Mouse (Mus musculus): ENCODE measurements around the gene 4930516K23Rik. TPM values are rescaled to one million over a fixed set of nuclear protein-coding genes. Genes with fewer than 3 reads are reported as not detected.

4930516K23Rik gene
- not detected in 2 replicates for polyA plus RNA-seq (2016; fragmentation: Nextera tagmentation; extraction: Ambion mirVana)

- Histone ChIP-seq H3K27me3 (ENCODE audit: insufficient read depth, poor library complexity, severe bottlenecking) (no peaks in the 10 kb centered on the region), H3K27ac (no peak within 1 kb of the TSS), H3K4me1 (no peaks in the 10 kb centered on the region), H3K4me3 (no peak within 1 kb of the TSS), H3K9me3 (no peaks in the 10 kb centered on the region), H3K36me3 (no peaks in the 10 kb centered on the region)
- WGBS: 47% methylated on average over 2 of the region's 2 CpGs
- DNase-seq (ENCODE audit: low spot score): no peak
These were observed at the start of gene 4930516K23Rik for GRCm38 (mm10) chr7:104061345-104061744. Gene 4930516K23Rik (minus strand): TSS chr7:104061445.

- H3K27ac ChIP-seq: no peak within 1 kb of the TSS
- H3K9me3 ChIP-seq: no peaks in the 10 kb centered on the region
- no peak within 1 kb of the TSS for H3K4me3 ChIP-seq
- H3K27me3 ChIP-seq (ENCODE audit: insufficient read depth, poor library complexity, severe bottlenecking): no peaks in the 10 kb centered on the region
- H3K4me1 ChIP-seq: no peaks in the 10 kb centered on the region
- DNase-seq (ENCODE audit: low spot score): no peak
- H3K36me3 ChIP-seq: no peaks in the 10 kb centered on the region
These were observed 43.4 kb upstream of the 4930516K23Rik start, which contains the start of gene Olfr646 for GRCm38 (mm10) chr7:104104757-104104972. Gene Olfr646 (plus strand): TSS chr7:104104873.

GRCm38 (mm10) chr7:104103913-104104756 lies 42.9 kb upstream of the 4930516K23Rik start:
- Histone ChIP-seq H3K27me3 (ENCODE audit: insufficient read depth, poor library complexity, severe bottlenecking) (no peaks in the 10 kb centered on the region), H3K9me3 (no peaks in the 10 kb centered on the region), H3K36me3 (no peaks in the 10 kb centered on the region), H3K27ac (no peak overlapping the region), H3K4me3 (no peak overlapping the region), H3K4me1 (no peaks in the 10 kb centered on the region)
- DNase-seq (ENCODE audit: low spot score): no peak
- WGBS: 62% methylated on average over 4 of the region's 4 CpGs

GRCm38 (mm10) chr7:104085365-104085764 lies 24.1 kb upstream of the 4930516K23Rik start, which contains the start of gene Olfr645:
Gene Olfr645 (minus strand): TSS chr7:104085465.
- DNase-seq (ENCODE audit: low spot score): no peak
- no peaks in the 10 kb centered on the region for H3K9me3 ChIP-seq
- H3K27me3 ChIP-seq (ENCODE audit: insufficient read depth, poor library complexity, severe bottlenecking): no peaks in the 10 kb centered on the region
- H3K27ac ChIP-seq: no peak within 1 kb of the TSS
- no peaks in the 10 kb centered on the region for H3K36me3 ChIP-seq
- no peaks in the 10 kb centered on the region for H3K4me1 ChIP-seq
- WGBS: 60% methylated on average over 1 of the region's 1 CpGs
- H3K4me3 ChIP-seq: no peak within 1 kb of the TSS

- H3K27me3 ChIP-seq (ENCODE audit: insufficient read depth, poor library complexity, severe bottlenecking): no peaks in the 10 kb centered on the region
- no peak within 1 kb of the TSS for H3K27ac ChIP-seq
- H3K4me3 ChIP-seq: no peak within 1 kb of the TSS
- no peak for DNase-seq (ENCODE audit: low spot score)
- H3K9me3 ChIP-seq: no peaks in the 10 kb centered on the region
- no peaks in the 10 kb centered on the region for H3K4me1 ChIP-seq
- no peaks in the 10 kb centered on the region for H3K36me3 ChIP-seq
- 70% methylated on average over 2 of the region's 2 CpGs for WGBS
These were observed 10.5 kb upstream of the 4930516K23Rik start, which contains the start of gene Olfr644 for GRCm38 (mm10) chr7:104071769-104072168. Gene Olfr644 (minus strand): TSS chr7:104071869.

GRCm38 (mm10) chr7:104059215-104059614 lies 2.0 kb downstream of the 4930516K23Rik start:
- no peak overlapping the region for H3K27ac ChIP-seq
- DNase-seq (ENCODE audit: low spot score): no peak
- 87% methylated on average over 1 of the region's 1 CpGs for WGBS
- H3K4me1 ChIP-seq: no peaks in the 10 kb centered on the region
- no peaks in the 10 kb centered on the region for H3K9me3 ChIP-seq
- no peaks in the 10 kb centered on the region for H3K27me3 ChIP-seq (ENCODE audit: insufficient read depth, poor library complexity, severe bottlenecking)
- H3K4me3 ChIP-seq: no peak overlapping the region
- no peaks in the 10 kb centered on the region for H3K36me3 ChIP-seq

GRCm38 (mm10) chr7:104052566-104052965 lies 8.7 kb downstream of the 4930516K23Rik start, which contains the start of gene Olfr642:
Gene Olfr642 (minus strand): TSS chr7:104052666.
- no peak within 1 kb of the TSS for H3K4me3 ChIP-seq
- no peaks in the 10 kb centered on the region for H3K27me3 ChIP-seq (ENCODE audit: insufficient read depth, poor library complexity, severe bottlenecking)
- no peaks in the 10 kb centered on the region for H3K36me3 ChIP-seq
- H3K9me3 ChIP-seq: no peaks in the 10 kb centered on the region
- 60% methylated on average over 1 of the region's 1 CpGs for WGBS
- H3K27ac ChIP-seq: no peak within 1 kb of the TSS
- no peak for DNase-seq (ENCODE audit: low spot score)
- no peaks in the 10 kb centered on the region for H3K4me1 ChIP-seq

GRCm38 (mm10) chr7:104050745-104051144 lies 10.5 kb downstream of the 4930516K23Rik start:
- H3K4me3 ChIP-seq: no peak overlapping the region
- H3K36me3 ChIP-seq: no peaks in the 10 kb centered on the region
- no peaks in the 10 kb centered on the region for H3K4me1 ChIP-seq
- H3K27ac ChIP-seq: no peak overlapping the region
- DNase-seq (ENCODE audit: low spot score): no peak
- no peaks in the 10 kb centered on the region for H3K9me3 ChIP-seq
- H3K27me3 ChIP-seq (ENCODE audit: insufficient read depth, poor library complexity, severe bottlenecking): no peaks in the 10 kb centered on the region
- WGBS: 79% methylated on average over 4 of the region's 4 CpGs

GRCm38 (mm10) chr7:104035145-104035544 lies 26.1 kb downstream of the 4930516K23Rik start, which contains the start of gene Olfr641:
Gene Olfr641 (plus strand): TSS chr7:104035445.
- Histone ChIP-seq H3K4me1 (no peaks in the 10 kb centered on the region), H3K36me3 (no peaks in the 10 kb centered on the region), H3K27me3 (ENCODE audit: insufficient read depth, poor library complexity, severe bottlenecking) (no peaks in the 10 kb centered on the region), H3K27ac (no peak within 1 kb of the TSS), H3K4me3 (no peak within 1 kb of the TSS), H3K9me3 (no peaks in the 10 kb centered on the region)
- WGBS: 62% methylated on average over 1 of the region's 1 CpGs
- DNase-seq (ENCODE audit: low spot score): no peak

GRCm38 (mm10) chr7:104026978-104027377 lies 34.3 kb downstream of the 4930516K23Rik start:
- no peaks in the 10 kb centered on the region for H3K9me3 ChIP-seq
- no peaks in the 10 kb centered on the region for H3K27me3 ChIP-seq (ENCODE audit: insufficient read depth, poor library complexity, severe bottlenecking)
- WGBS: 71% methylated on average over 3 of the region's 3 CpGs
- no peaks in the 10 kb centered on the region for H3K36me3 ChIP-seq
- no peaks in the 10 kb centered on the region for H3K4me1 ChIP-seq
- no peak overlapping the region for H3K4me3 ChIP-seq
- no peak for DNase-seq (ENCODE audit: low spot score)
- no peak overlapping the region for H3K27ac ChIP-seq

GRCm38 (mm10) chr7:104025473-104025872 lies 35.8 kb downstream of the 4930516K23Rik start, which contains the start of gene Olfr640:
Gene Olfr640 (minus strand): TSS chr7:104025573.
- Histone ChIP-seq H3K4me1 (no peaks in the 10 kb centered on the region), H3K9me3 (no peaks in the 10 kb centered on the region), H3K27ac (no peak within 1 kb of the TSS), H3K27me3 (ENCODE audit: insufficient read depth, poor library complexity, severe bottlenecking) (no peaks in the 10 kb centered on the region), H3K4me3 (no peak within 1 kb of the TSS), H3K36me3 (no peaks in the 10 kb centered on the region)
- WGBS: 69% methylated on average over 6 of the region's 6 CpGs
- DNase-seq (ENCODE audit: low spot score): no peak

- no peaks in the 10 kb centered on the region for H3K27me3 ChIP-seq (ENCODE audit: insufficient read depth, poor library complexity, severe bottlenecking)
- H3K4me1 ChIP-seq: no peaks in the 10 kb centered on the region
- no peak for DNase-seq (ENCODE audit: low spot score)
- no peaks in the 10 kb centered on the region for H3K9me3 ChIP-seq
- H3K4me3 ChIP-seq: no peak overlapping the region
- no peak overlapping the region for H3K27ac ChIP-seq
- WGBS: 80% methylated on average over 6 of the region's 6 CpGs
- H3K36me3 ChIP-seq: no peaks in the 10 kb centered on the region
These were observed 39.6 kb downstream of the 4930516K23Rik start for GRCm38 (mm10) chr7:104021651-104022050.

- WGBS: 79% methylated on average over 1 of the region's 1 CpGs
- Histone ChIP-seq H3K36me3 (no peaks in the 10 kb centered on the region), H3K4me1 (no peaks in the 10 kb centered on the region), H3K9me3 (no peaks in the 10 kb centered on the region), H3K27me3 (ENCODE audit: insufficient read depth, poor library complexity, severe bottlenecking) (no peaks in the 10 kb centered on the region), H3K4me3 (no peak overlapping the region), H3K27ac (no peak overlapping the region)
- no peak for DNase-seq (ENCODE audit: low spot score)
These were observed 42.3 kb downstream of the 4930516K23Rik start for GRCm38 (mm10) chr7:104018953-104019352.

All from heart, embryonic 10.5 days (tissue).